Comparison of ENCODE assay signal across 21 mouse cellular contexts in genomic region chr1:93764871-93765591, GRCm38 (mm10). TPM values are rescaled to one million over a fixed set of nuclear protein-coding genes. Genes with fewer than 3 reads are reported as not detected.
DNase-seq lines count a peak whose midpoint lies in the region; ATAC-seq and TF ChIP-seq lines count a peak whose summit lies in the region.
"Had no signal": no experiment of that assay in that cellular context is flagged by ENCODE, and none has a peak within 500 bp of the region (broad histone marks: within the 10 kb centered on the region; RNA-seq: fewer than 3 reads in every experiment).

No protein-coding gene starts in this region.

- DNase-seq in liver, result no peak
- DNase-seq in MEL (ENCODE audit: low read depth, low spot score), result peak; percentile 46
- no peak for DNase-seq in left cerebral cortex, adult 9 months (ENCODE audit: low spot score in 2 of 2)
- no peak for DNase-seq in adrenal gland, postnatal 25 days
- DNase-seq: adrenal gland, postnatal 10 days; cerebellum, adult 2 months; cerebellum, postnatal 10 days; forebrain, postnatal 0 days; gastrocnemius, postnatal 36 days; heart, adult 18-20 months; heart, postnatal 10 days; heart, postnatal 4 days had no signal

- TF ChIP-seq RAD21 in MEL (IDR thresholded peaks at IDR 0.05; ENCODE audit: low read depth, low read length), result no peak

- TF ChIP-seq POLR2A in MEL (IDR thresholded peaks at IDR 0.05; ENCODE audit: control insufficient read depth in 1 of 2, insufficient read depth in 1 of 2, low read depth in 1 of 2, low read length in 2 of 2, poor library complexity in 1 of 2), result no peak

- no peak for ATAC-seq in liver, embryonic 12.5 days
- ATAC-seq in common myeloid progenitor, adult 5-6 weeks (replicated peaks; ENCODE audit: low read depth, poor library complexity, severe bottlenecking), result peak; percentile 72
- ATAC-seq in megakaryocyte progenitor cell, adult 5-6 weeks (replicated peaks; ENCODE audit: poor library complexity), result peak; percentile 68
- ATAC-seq: forebrain, postnatal 0 days; intestine, embryonic 15.5 days had no signal

- H3K4me2 ChIP-seq in liver, embryonic 12.5 days, result no peak overlapping the region
- H3K4me2 ChIP-seq: embryonic facial prominence, embryonic 12.5 days; forebrain, embryonic 12.5 days; hindbrain, embryonic 13.5 days; intestine, embryonic 15.5 days had no signal

- H3K27me3 ChIP-seq in liver, embryonic 12.5 days (replicated peaks), result no peaks in the 10 kb centered on the region
- no peaks in the 10 kb centered on the region for H3K27me3 ChIP-seq in MEL (ENCODE audit: control insufficient read depth in 1 of 2, insufficient read depth in 2 of 2, low read length in 2 of 2)
- H3K27me3 ChIP-seq: CH12.LX; embryonic facial prominence, embryonic 12.5 days; forebrain, embryonic 12.5 days; hindbrain, embryonic 13.5 days; intestine, embryonic 15.5 days had no signal

- no peaks in the 10 kb centered on the region for H3K9me3 ChIP-seq in liver, embryonic 12.5 days (replicated peaks)
- no peaks in the 10 kb centered on the region for H3K9me3 ChIP-seq in MEL (replicated peaks; ENCODE audit: insufficient read depth, low read length)
- H3K9me3 ChIP-seq: embryonic facial prominence, embryonic 12.5 days; forebrain, embryonic 12.5 days; heart, embryonic 10.5 days; hindbrain, embryonic 13.5 days; intestine, embryonic 15.5 days had no signal

- 82% methylated on average over 9 of the region's 9 CpGs for WGBS in liver, embryonic 12.5 days (ENCODE audit: insufficient replicate concordance)

- no peak overlapping the region for H3K9ac ChIP-seq in liver, embryonic 12.5 days
- H3K9ac ChIP-seq in MEL (ENCODE audit: control insufficient read depth, low read depth, low read length, poor library complexity, severe bottlenecking), result no peak overlapping the region
- H3K9ac ChIP-seq: embryonic facial prominence, embryonic 12.5 days; forebrain, embryonic 12.5 days; forebrain, postnatal 0 days; hindbrain, embryonic 13.5 days; intestine, embryonic 15.5 days had no signal

- H3K79me2 ChIP-seq in MEL (ENCODE audit: control insufficient read depth, insufficient read depth, low read length, poor library complexity), result peaks cover 25% of the 10 kb centered on the region

- H3K27ac ChIP-seq in liver, embryonic 12.5 days, result peak overlapping the region; percentile 32; the same call in 1 of the 2 replicates
- H3K27ac ChIP-seq in MEL (ENCODE audit: control insufficient read depth, low read depth, low read length), result no peak overlapping the region
- H3K27ac ChIP-seq: embryonic facial prominence, embryonic 12.5 days; forebrain, embryonic 12.5 days; heart, embryonic 10.5 days; hindbrain, embryonic 13.5 days; intestine, embryonic 15.5 days had no signal

- no peak for TF ChIP-seq CTCF in MEL (IDR thresholded peaks at IDR 0.05 in 2 of 3, conservative IDR thresholded peaks at IDR 0.05 in 1 of 3; ENCODE audit: control insufficient read depth in 1 of 3, insufficient read depth in 1 of 3, low read depth in 2 of 3, low read length in 3 of 3, poor library complexity in 1 of 3, severe bottlenecking in 1 of 3)

- H3K36me3 ChIP-seq in liver, embryonic 12.5 days, result peaks cover 41% of the 10 kb centered on the region
- H3K36me3 ChIP-seq in MEL (ENCODE audit: control insufficient read depth in 1 of 2, insufficient read depth in 2 of 2, low read length in 2 of 2), result peaks cover 9 to 27% of the 10 kb centered on the region in 2 experiments
- H3K36me3 ChIP-seq: intestine, embryonic 15.5 days had no signal

- no peak overlapping the region for H3K4me3 ChIP-seq in liver, embryonic 12.5 days
- H3K4me3 ChIP-seq in MEL (ENCODE audit: control insufficient read depth in 1 of 2, insufficient read depth in 1 of 2, low read depth in 2 of 2, low read length in 2 of 2), result no peak overlapping the region
- H3K4me3 ChIP-seq: embryonic facial prominence, embryonic 12.5 days; forebrain, embryonic 12.5 days; heart, embryonic 10.5 days; hindbrain, embryonic 13.5 days; intestine, embryonic 15.5 days had no signal

- no peak for TF ChIP-seq EP300 in MEL (IDR thresholded peaks at IDR 0.05; ENCODE audit: low read depth in 1 of 2, low read length in 2 of 2)

- H3K4me1 ChIP-seq in liver, embryonic 12.5 days, result peaks cover 43% of the 10 kb centered on the region
- H3K4me1 ChIP-seq in MEL (ENCODE audit: control insufficient read depth in 1 of 2, insufficient read depth in 2 of 2, low read length in 2 of 2), result no peaks in the 10 kb centered on the region; a peak in 2 of 4 replicates
- H3K4me1 ChIP-seq: forebrain, embryonic 12.5 days; heart, embryonic 10.5 days; intestine, embryonic 15.5 days had no signal

TF ChIP-seq in MEL, 35 proteins besides CTCF, POLR2A, EP300 and RAD21:
- no peak for TF ChIP-seq TCF12 (IDR thresholded peaks at IDR 0.05; ENCODE audit: low read depth, low read length)
- TF ChIP-seq UBTF (IDR thresholded peaks at IDR 0.05; ENCODE audit: borderline replicate concordance, insufficient read depth, low read depth, low read length), result no peak
- no peak for TF ChIP-seq ZKSCAN1 (IDR thresholded peaks at IDR 0.05; ENCODE audit: low read depth, low read length)
- TF ChIP-seq USF1 (IDR thresholded peaks at IDR 0.05; ENCODE audit: low read depth, low read length), result no peak
- TF ChIP-seq BHLHE40 (IDR thresholded peaks at IDR 0.05; ENCODE audit: borderline replicate concordance, low read depth, low read length), result no peak
- no peak for TF ChIP-seq MAFK (IDR thresholded peaks at IDR 0.05; ENCODE audit: borderline replicate concordance, low read depth, low read length)
- no peak for TF ChIP-seq MXI1 (IDR thresholded peaks at IDR 0.05; ENCODE audit: low read depth, low read length)
- no peak for TF ChIP-seq MEF2A (IDR thresholded peaks at IDR 0.05; ENCODE audit: extremely low read depth, insufficient replicate concordance, low read depth, low read length, poor library complexity, severe bottlenecking)
- no peak for TF ChIP-seq MAX (IDR thresholded peaks at IDR 0.05; ENCODE audit: low read length)
- no peak for TF ChIP-seq KAT2A (conservative IDR thresholded peaks at IDR 0.05; ENCODE audit: low read depth, low read length)
- no peak for TF ChIP-seq NELFE (IDR thresholded peaks at IDR 0.05; ENCODE audit: low read depth, low read length)
- TF ChIP-seq ELF1 (IDR thresholded peaks at IDR 0.05; ENCODE audit: low read depth, low read length), result no peak

RNA-seq across cellular contexts. Expression of gene Thap4, which starts 10.4 kb away (rescaled TPM):
- polyA plus RNA-seq in liver, embryonic 12.5 days (2016; fragmentation: Nextera tagmentation; extraction: Ambion mirVana), result 19.3 and 22.2 TPM in 2 replicates
- 81.8 and 84.9 TPM in 2 replicates for total RNA-seq in MEL (2012; rRNA removed)
- 100 to 1,000 TPM in 1 of 2 experiments, not detected in 1; 117 TPM for polyA plus RNA-seq in MEL (2012; ENCODE audit: insufficient read depth in 1 of 2, insufficient read length in 2 of 2, low read depth in 1 of 2, low replicate concordance in 2 of 2, missing spikeins in 1 of 2)
- total RNA-seq in common myeloid progenitor, adult 5-6 weeks (2017), result 26.2 and 27.7 TPM in 2 replicates
- 40.9 and 47.0 TPM in 2 replicates for total RNA-seq in megakaryocyte progenitor cell, adult 5-6 weeks (2015)
- total RNA-seq in megakaryocyte progenitor cell, adult 5-6 weeks (2017), result 21.0 and 26.2 TPM in 2 replicates
- 58.4 and 59.2 TPM in 2 replicates for total RNA-seq in adrenal gland, postnatal 25 days (2021)

RNA-seq across cellular contexts. Expression of gene Atg4b, which starts 13.7 kb away (rescaled TPM):
- polyA plus RNA-seq in liver, embryonic 12.5 days (2016; fragmentation: Nextera tagmentation; extraction: Ambion mirVana), result 75.0 and 87.6 TPM in 2 replicates
- 56.8 and 57.9 TPM in 2 replicates for total RNA-seq in MEL (2012; rRNA removed)
- polyA plus RNA-seq in MEL (2012; ENCODE audit: insufficient read depth in 1 of 2, insufficient read length in 2 of 2, low read depth in 1 of 2, low replicate concordance in 2 of 2, missing spikeins in 1 of 2), result 100 to 1,000 TPM in 1 of 2 experiments, not detected in 1; 121 TPM
- 25.8 and 33.9 TPM in 2 replicates for total RNA-seq in common myeloid progenitor, adult 5-6 weeks (2017)
- total RNA-seq in megakaryocyte progenitor cell, adult 5-6 weeks (2015), result 17.6 and 21.0 TPM in 2 replicates
- total RNA-seq in megakaryocyte progenitor cell, adult 5-6 weeks (2017), result 50.7 and 58.5 TPM in 2 replicates
- 63.3 and 88.0 TPM in 2 replicates for total RNA-seq in adrenal gland, postnatal 25 days (2021)

RNA-seq across cellular contexts. Expression of gene Dtymk, which starts 36.7 kb away (rescaled TPM):
- polyA plus RNA-seq in liver, embryonic 12.5 days (2016; fragmentation: Nextera tagmentation; extraction: Ambion mirVana), result 197 and 199 TPM in 2 replicates
- total RNA-seq in MEL (2012; rRNA removed), result 402 and 454 TPM in 2 replicates
- 100 to 1,000 TPM; 193 to 391 TPM for polyA plus RNA-seq in MEL (2012; ENCODE audit: insufficient read depth in 1 of 2, insufficient read length in 2 of 2, low read depth in 1 of 2, low replicate concordance in 2 of 2, missing spikeins in 1 of 2)
- 249 and 271 TPM in 2 replicates for total RNA-seq in common myeloid progenitor, adult 5-6 weeks (2017)
- 234 TPM in 2 replicates for total RNA-seq in megakaryocyte progenitor cell, adult 5-6 weeks (2015)
- 229 and 230 TPM in 2 replicates for total RNA-seq in megakaryocyte progenitor cell, adult 5-6 weeks (2017)
- total RNA-seq in adrenal gland, postnatal 25 days (2021), result 77.9 and 86.1 TPM in 2 replicates

RNA-seq across cellular contexts. Expression of gene Ing5, which starts 38.7 kb away (rescaled TPM):
- 15.5 and 17.1 TPM in 2 replicates for polyA plus RNA-seq in liver, embryonic 12.5 days (2016; fragmentation: Nextera tagmentation; extraction: Ambion mirVana)
- 23.1 and 27.6 TPM in 2 replicates for total RNA-seq in MEL (2012; rRNA removed)
- polyA plus RNA-seq in MEL (2012; ENCODE audit: insufficient read depth in 1 of 2, insufficient read length in 2 of 2, low read depth in 1 of 2, low replicate concordance in 2 of 2, missing spikeins in 1 of 2), result 10 to 100 TPM in 1 of 2 experiments, not detected in 1; 29.2 TPM
- total RNA-seq in common myeloid progenitor, adult 5-6 weeks (2017), result 38.1 and 42.1 TPM in 2 replicates
- total RNA-seq in megakaryocyte progenitor cell, adult 5-6 weeks (2015), result 9.0 and 10.2 TPM in 2 replicates
- 38.3 and 42.8 TPM in 2 replicates for total RNA-seq in megakaryocyte progenitor cell, adult 5-6 weeks (2017)
- total RNA-seq in adrenal gland, postnatal 25 days (2021), result 15.0 and 20.0 TPM in 2 replicates

RNA-seq across cellular contexts. Expression of gene D2hgdh, which starts 59.7 kb away (rescaled TPM):
- polyA plus RNA-seq in liver, embryonic 12.5 days (2016; fragmentation: Nextera tagmentation; extraction: Ambion mirVana), result 7.6 and 8.0 TPM in 2 replicates
- total RNA-seq in MEL (2012; rRNA removed), result 14.4 TPM in 2 replicates
- 10 to 100 TPM in 1 of 2 experiments, not detected in 1; 19.2 TPM for polyA plus RNA-seq in MEL (2012; ENCODE audit: insufficient read depth in 1 of 2, insufficient read length in 2 of 2, low read depth in 1 of 2, low replicate concordance in 2 of 2, missing spikeins in 1 of 2)
- 17.0 and 19.1 TPM in 2 replicates for total RNA-seq in common myeloid progenitor, adult 5-6 weeks (2017)
- 11.5 and 14.4 TPM in 2 replicates for total RNA-seq in megakaryocyte progenitor cell, adult 5-6 weeks (2015)
- total RNA-seq in megakaryocyte progenitor cell, adult 5-6 weeks (2017), result 16.5 and 17.0 TPM in 2 replicates
- total RNA-seq in adrenal gland, postnatal 25 days (2021), result 50.2 and 61.4 TPM in 2 replicates
